Mouse (Mus musculus) cerebellum, adult 2 months (tissue): ENCODE measurements around the gene F13b.

ENCODE experiments used
- CTCF ChIP-seq: fragments of 200-500 bp; IDR thresholded peaks from 2 replicates; pipeline ENCODE4 v1.5.1; 2011; ENCODE audit warnings: low read depth, mild to moderate bottlenecking, control low read depth, low read length, moderate library complexity, borderline replicate concordance; ENCODE audit not compliant: insufficient read depth
- POLR2A ChIP-seq: fragments of 200-500 bp; IDR thresholded peaks from 2 replicates; pipeline ENCODE4 v1.6.1; 2011; ENCODE audit warnings: low read length, control low read depth, borderline replicate concordance; ENCODE audit not compliant: insufficient read depth

DNA sequence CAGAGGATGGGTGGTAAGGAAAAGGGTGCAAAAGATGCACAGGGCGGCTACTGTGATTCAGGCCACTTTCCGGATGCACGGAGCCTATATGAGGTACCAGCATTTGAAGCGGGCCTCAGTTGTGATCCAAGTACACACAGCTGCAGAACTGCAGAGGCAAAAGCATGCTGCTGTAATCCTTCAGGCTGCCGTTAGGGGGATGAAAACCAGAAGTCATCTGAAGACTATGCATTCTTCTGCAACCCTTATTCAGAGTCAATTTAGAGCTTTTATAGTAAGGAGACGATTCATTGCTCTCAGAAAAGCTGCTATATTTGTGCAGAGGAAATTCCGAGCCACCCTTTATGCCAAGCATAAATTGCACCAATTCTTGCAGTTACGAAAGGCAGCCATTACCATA lies 21.3 kb upstream of the F13b start:
- TF ChIP-seq CTCF (no peak), POLR2A (no peak)
